Mouse (Mus musculus) embryonic fibroblast, embryonic 13.5 days (primary cell): ENCODE results near the gene Olfr9. TPM values are rescaled to one million over a fixed set of nuclear protein-coding genes. Genes with fewer than 3 reads are reported as not detected.
A peak's percentile ranks its signal among the peaks of the same experiment; 100 is the strongest.
"Not testable (repeated sequence)": the region's sequence is repeated elsewhere in the genome, so short reads cannot be mapped to it uniquely, and the experiment has no call there.

Source experiments
- H3K27ac ChIP-seq: 2 replicates; pipeline ENCODE4 v1.5.1; 2012; ENCODE audit warnings: low read length, control low read depth, inconsistent platforms; ENCODE audit not compliant: insufficient read depth
- H3K4me1 ChIP-seq: 2 replicates; pipeline ENCODE4 v1.6.1; 2011; ENCODE audit warnings: low read length; ENCODE audit not compliant: control insufficient read depth, insufficient read depth
- H3K4me3 ChIP-seq: 2 replicates; pipeline ENCODE4 v1.5.1; 2011; ENCODE audit warnings: mild to moderate bottlenecking, control low read depth, low read length; ENCODE audit not compliant: insufficient read depth
- CTCF ChIP-seq: IDR thresholded peaks from 2 replicates; pipeline ENCODE4 v1.5.1; 2011; ENCODE audit warnings: mild to moderate bottlenecking, control low read depth, low read length, moderate library complexity, borderline replicate concordance; ENCODE audit not compliant: insufficient read depth
- POLR2A ChIP-seq: IDR thresholded peaks from 2 replicates; pipeline ENCODE4 v1.6.1; 2011; ENCODE audit warnings: low read depth, mild to moderate bottlenecking, control low read depth, low read length, moderate library complexity
- polyA plus RNA-seq: library from polyadenylated mRNA; stranded (reverse); fragments of >200 nt; gene quantifications from 2 replicates; pipeline ENCODE4 v1.2.4, GENCODE M21; 2011; ENCODE audit warnings: low read depth; ENCODE audit not compliant: missing spikeins, insufficient read length

Gene Olfr9
- polyA plus RNA-seq, 1 experiment: not detected

DNA sequence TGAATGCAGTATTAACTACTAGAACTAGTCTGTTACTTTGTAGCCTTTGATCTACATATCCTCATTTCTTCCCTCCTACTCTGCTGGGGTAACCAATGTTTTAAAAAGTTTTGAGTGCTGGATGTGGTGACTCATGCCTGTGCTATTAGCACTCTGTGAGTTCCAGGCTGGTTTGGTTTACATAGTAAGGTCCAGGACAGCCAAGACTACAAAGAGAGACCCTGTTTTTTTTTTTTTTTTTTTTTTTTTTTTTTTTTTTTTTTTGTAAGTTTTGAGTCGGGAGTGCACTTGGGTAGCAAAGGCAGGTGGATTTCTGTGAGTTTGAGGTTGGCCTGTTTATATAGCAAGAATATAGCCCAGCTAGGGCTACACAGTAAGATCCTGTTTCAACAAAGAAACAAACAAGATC lies 20.9 kb upstream of the Olfr9 start:
- H3K27ac ChIP-seq: no peak overlapping the region
- TF ChIP-seq POLR2A: no peak
- TF ChIP-seq CTCF: no peak

DNA sequence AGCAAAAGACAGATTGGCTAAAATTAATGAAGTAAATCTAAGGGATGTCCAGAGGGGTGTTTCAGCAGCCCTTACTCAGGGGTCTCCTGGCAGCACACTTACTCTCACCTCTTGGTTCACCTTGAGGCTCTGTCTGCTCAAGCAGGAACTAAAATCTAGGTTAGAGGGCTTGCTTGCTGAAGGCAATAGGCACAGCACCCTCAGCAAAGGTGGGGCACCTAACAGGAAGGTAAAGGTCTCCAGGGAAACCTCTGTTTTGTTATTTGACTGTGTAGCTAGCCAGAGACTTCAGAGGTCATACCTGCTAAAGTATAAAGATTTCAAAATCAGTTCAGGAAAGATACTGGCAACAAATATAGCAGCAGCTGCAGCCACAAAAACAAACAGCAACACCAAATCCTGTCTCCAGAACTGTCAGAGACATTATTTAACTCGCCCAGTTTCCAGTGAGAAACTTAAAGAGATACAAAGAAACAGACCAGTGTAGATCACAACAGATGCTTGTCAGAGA lies 18.4 kb upstream of the Olfr9 start:
- TF ChIP-seq POLR2A (no peak), CTCF (no peak)
- no peak overlapping the region for H3K4me3 ChIP-seq
- H3K4me1 ChIP-seq: peaks cover 11% of the 10 kb centered on the region
- H3K27ac ChIP-seq: no peak overlapping the region

More for the DNA sequence above, 20.9 kb upstream of the Olfr9 start:
- H3K4me3 ChIP-seq: no peak overlapping the region
- H3K4me1 ChIP-seq: peaks cover 11% of the 10 kb centered on the region

DNA sequence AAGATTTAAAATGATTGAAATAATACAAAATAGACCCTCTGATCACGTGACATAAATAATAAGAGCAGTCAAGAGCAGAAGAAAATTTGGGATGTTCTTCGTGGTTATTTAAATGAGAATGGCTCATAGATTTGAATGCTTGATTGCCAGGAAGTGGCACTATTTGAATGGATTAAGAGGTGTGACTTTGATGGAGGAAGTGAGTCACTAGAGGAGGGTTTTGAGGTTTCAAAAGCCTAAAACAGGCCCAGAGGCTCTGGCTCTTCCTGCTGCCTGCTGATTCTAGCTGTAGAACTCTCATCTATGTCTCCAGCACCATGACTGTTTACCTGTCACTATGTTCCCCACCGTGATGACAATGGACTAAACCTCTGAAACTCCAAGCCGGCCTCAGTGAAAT lies 16.4 kb upstream of the Olfr9 start:
- Histone ChIP-seq H3K27ac (no peak overlapping the region), H3K4me3 (no peak overlapping the region), H3K4me1 (peaks cover 8% of the 10 kb centered on the region)
- TF ChIP-seq CTCF (no peak), POLR2A (no peak)

DNA sequence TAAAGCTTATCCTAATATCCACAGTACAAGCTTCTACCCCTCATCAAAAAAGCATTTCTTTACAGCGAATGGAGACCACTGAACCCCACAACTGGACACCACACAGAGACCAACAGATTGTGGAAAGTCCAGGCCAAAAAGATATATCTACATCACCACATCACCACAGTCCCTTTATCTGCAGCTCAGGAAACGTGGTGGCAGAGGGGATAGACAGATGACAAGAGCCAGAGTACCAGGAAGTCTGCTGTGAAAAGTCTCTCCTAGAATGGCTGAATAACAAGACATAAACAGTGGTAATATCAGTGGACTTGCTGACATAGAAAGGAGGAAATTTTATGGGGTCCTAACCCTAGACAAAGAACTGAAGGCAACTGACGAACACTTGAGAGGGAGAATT lies 12.8 kb upstream of the Olfr9 start:
- Histone ChIP-seq H3K4me1 (no peaks in the 10 kb centered on the region; the same call in 1 of the 2 replicates), H3K27ac (no peak overlapping the region), H3K4me3 (no peak overlapping the region)
- TF ChIP-seq POLR2A (no peak), CTCF (no peak)

DNA sequence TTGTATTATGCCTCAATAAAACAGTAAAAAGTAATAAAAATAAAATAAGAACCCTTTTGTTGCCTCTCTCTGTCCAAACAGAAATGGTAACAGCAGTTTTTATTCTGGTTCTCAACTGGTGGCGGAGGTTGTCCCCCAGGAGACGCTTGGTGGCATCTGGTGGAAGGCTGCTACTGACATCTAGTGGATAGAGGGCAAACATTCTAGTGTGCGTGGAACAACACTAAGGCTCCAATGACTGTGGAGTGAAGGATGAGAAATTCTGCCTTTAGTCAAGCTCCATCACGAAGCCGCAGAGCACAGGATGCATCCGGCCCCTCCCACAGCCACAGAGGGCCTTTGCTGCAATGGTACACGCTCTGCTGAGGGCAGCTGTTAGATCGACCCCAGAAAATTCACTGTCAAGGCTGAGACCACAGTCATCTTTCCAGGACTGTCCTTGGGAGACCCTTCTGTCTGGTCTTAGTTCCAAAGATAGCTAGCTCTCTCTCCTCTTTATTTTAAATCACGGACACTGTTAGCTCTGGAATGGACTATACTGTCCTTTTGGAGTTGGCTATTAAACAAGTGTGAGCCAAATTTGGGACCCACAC lies 11.6 kb upstream of the Olfr9 start:
- no peak overlapping the region for H3K4me3 ChIP-seq
- H3K4me1 ChIP-seq: no peaks in the 10 kb centered on the region; the same call in 1 of the 2 replicates
- no peak overlapping the region for H3K27ac ChIP-seq
- TF ChIP-seq POLR2A (no peak), CTCF (peak; percentile 75; the same call in 1 of the 2 replicates)

DNA sequence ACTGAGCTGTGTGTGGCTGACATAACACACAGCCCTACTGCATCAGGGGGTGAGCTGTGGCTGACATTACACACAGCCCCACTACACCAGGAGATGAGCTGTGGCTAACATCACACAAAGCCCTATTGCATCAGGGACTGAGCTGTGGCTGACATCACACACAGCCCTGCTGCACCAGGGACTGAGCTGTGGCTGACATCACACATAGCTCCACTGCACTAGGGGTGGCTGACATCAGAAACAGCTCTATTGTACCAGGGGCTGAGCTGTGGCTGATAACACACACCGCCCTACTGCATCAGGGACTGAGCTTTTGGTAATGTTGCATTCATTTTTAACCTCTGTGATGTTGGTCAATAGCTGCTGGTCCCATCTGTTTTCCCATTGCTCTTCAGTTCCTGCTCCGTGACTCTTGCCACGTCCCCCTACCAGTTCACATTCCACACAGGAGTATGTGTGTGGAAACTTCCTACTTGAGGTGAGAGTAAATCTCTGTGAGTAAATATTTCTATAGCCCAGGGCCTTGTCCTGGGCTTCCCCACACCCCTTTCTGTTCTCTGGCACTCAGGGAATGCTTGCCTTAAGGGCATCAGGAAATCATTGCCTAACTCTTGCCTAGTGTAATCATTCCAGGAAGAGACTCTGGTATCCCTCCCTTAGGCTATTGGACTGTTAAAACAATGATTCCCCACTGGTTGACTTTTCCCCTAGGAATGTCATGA lies 8.4 kb upstream of the Olfr9 start:
- H3K4me3 ChIP-seq: no peak overlapping the region
- H3K4me1 ChIP-seq: no peaks in the 10 kb centered on the region; the same call in 1 of the 2 replicates
- H3K27ac ChIP-seq: no peak overlapping the region
- no peak for TF ChIP-seq POLR2A
- no peak for TF ChIP-seq CTCF

DNA sequence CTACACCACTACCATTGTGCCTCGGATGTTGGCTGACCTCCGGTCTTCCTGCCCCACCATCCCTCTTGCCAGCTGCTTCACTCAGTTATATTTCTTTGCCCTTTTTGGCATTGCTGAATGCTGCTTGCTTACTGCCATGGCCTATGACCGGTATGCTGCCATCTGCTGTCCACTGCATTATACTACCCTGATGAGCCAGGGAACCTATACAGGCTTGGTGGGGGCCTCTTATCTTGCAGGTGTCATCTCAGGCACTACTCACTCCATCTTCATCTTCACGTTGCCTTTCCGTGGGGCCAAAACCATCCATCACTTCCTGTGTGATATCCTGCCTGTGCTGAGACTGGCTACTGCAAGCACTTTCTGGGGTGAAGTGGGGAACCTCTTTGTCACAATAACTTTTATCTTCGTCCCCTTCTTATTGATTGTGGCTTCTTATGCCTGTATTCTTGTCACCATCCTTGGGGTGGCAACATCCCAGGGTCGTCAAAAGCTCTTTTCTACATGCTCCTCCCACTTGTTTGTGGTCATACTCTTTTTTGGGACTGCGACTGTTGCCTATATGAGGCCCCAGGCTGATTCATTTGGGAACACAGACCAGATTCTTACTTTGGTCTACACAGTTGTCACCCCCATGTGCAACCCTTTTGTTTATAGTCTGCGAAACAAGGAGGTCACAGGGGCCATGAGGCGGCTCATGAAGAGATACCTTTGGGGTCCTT lies 1.1 kb downstream of the Olfr9 start:
- not testable (repeated sequence) for H3K27ac ChIP-seq, H3K4me3 ChIP-seq

DNA sequence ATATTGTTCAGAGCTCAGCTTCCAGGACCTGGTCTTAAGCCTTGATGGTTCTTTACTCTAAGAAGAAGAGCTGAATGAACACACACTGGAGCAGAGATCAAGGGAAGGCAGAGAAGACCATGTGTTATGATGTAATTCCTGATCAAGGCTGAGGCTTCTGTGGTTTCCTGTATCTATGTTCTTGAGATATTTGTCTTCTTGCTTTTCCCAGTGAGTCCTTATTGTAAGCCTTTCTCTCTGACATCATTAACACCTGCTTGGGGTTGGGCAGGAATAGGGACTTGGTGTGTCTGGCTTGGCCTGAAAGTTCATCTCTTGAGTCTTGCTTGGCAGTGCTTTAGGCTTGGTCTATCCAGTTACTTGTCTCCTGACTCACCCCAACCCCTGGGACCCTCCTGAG lies 1.8 kb downstream of the Olfr9 start:
- H3K4me1 ChIP-seq: no peaks in the 10 kb centered on the region
- H3K4me3 ChIP-seq: no peak overlapping the region
- no peak overlapping the region for H3K27ac ChIP-seq
- TF ChIP-seq CTCF: no peak
- no peak for TF ChIP-seq POLR2A

More for the DNA sequence above, 1.1 kb downstream of the Olfr9 start:
- not testable (repeated sequence) for H3K4me1 ChIP-seq

DNA sequence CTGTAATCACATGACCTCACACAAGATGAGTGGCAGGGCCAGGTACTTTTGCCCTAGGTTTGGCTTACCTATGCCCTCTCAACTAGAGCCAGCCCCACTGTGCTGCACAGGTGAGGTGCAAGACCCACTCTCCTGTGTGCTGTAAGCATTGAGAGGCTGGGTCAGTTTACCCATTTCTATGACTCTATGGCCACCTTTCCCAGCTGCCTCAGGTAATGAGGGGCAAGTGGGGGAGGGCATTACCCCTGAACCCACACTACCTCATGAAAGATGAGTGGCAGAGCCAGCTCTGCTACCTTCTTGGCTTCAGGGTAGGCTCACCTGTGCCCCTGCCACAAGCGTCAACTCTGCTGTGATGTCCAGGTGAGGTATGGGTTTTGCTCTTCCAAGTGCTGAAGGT lies 6.6 kb downstream of the Olfr9 start:
- Histone ChIP-seq H3K27ac (no peak overlapping the region), H3K4me1 (no peaks in the 10 kb centered on the region), H3K4me3 (no peak overlapping the region)
- TF ChIP-seq CTCF: no peak
- TF ChIP-seq POLR2A: no peak
